Mouse (Mus musculus) retina, adult 2 months (tissue): ENCODE results near the gene Pygm.

Experiments used
- DNase-seq: peaks from one replicate; pipeline ENCODE4 v3.0.0-alpha.2; 2012; ENCODE audit warnings: low read depth, low spot score

Gene Pygm

GRCm38 (mm10) chr19:6385419-6385818 lies 1.2 kb downstream of the Pygm start:
- no peak for DNase-seq

GRCm38 (mm10) chr19:6385821-6386220 lies 1.6 kb downstream of the Pygm start:
- DNase-seq: no peak

- DNase-seq: no peak
These were observed 2.0 kb downstream of the Pygm start for GRCm38 (mm10) chr19:6386234-6386633.

- no peak for DNase-seq
These were observed 3.8 kb downstream of the Pygm start for GRCm38 (mm10) chr19:6388006-6388405.

- no peak for DNase-seq
These were observed 5.6 kb downstream of the Pygm start for GRCm38 (mm10) chr19:6389803-6390202.

GRCm38 (mm10) chr19:6390251-6390650 lies 6.1 kb downstream of the Pygm start:
- DNase-seq: no peak

GRCm38 (mm10) chr19:6392743-6393393 lies 8.7 kb downstream of the Pygm start:
- DNase-seq: no peak

GRCm38 (mm10) chr19:6393637-6394036 lies 9.4 kb downstream of the Pygm start:
- DNase-seq: no peak

GRCm38 (mm10) chr19:6396237-6396636 lies 12.0 kb downstream of the Pygm start:
- no peak for DNase-seq

GRCm38 (mm10) chr19:6397582-6398249 lies 13.5 kb downstream of the Pygm start:
- DNase-seq: no peak

GRCm38 (mm10) chr19:6398447-6399284 lies 14.5 kb downstream of the Pygm start:
- no peak for DNase-seq

- no peak for DNase-seq
These were observed 15.3 kb downstream of the Pygm start, which contains the start of gene Rasgrp2 for GRCm38 (mm10) chr19:6399285-6400095. Gene Rasgrp2, plus strand, starts transcription at chr19:6399340.

GRCm38 (mm10) chr19:6400096-6401086 lies 16.2 kb downstream of the Pygm start:
- no peak for DNase-seq

GRCm38 (mm10) chr19:6401131-6401815 lies 17.1 kb downstream of the Pygm start:
- DNase-seq: no peak

GRCm38 (mm10) chr19:6401951-6402350 lies 17.8 kb downstream of the Pygm start:
- no peak for DNase-seq

GRCm38 (mm10) chr19:6403869-6404268 lies 19.7 kb downstream of the Pygm start:
- DNase-seq: no peak

GRCm38 (mm10) chr19:6405433-6405832 lies 21.2 kb downstream of the Pygm start:
- DNase-seq: no peak

- DNase-seq: no peak
These were observed 22.9 kb downstream of the Pygm start for GRCm38 (mm10) chr19:6407109-6407508.

GRCm38 (mm10) chr19:6407816-6408510 lies 23.8 kb downstream of the Pygm start:
- no peak for DNase-seq
